Mouse (Mus musculus): Measurements from ENCODE around the gene Rbck1. TPM values are rescaled to one million over a fixed set of nuclear protein-coding genes. Genes with fewer than 3 reads are reported as not detected.

Gene Rbck1
- total RNA-seq (2021) (10 to 100 TPM; 44.3 to 45.2 TPM), polyA plus RNA-seq (2012; rRNA removed) (107 and 128 TPM in 2 replicates)
- long read RNA-seq, transcript Rbck1-201 (13 exons, 2,252 nt): minor isoform, 5 of 74 reads
- long read RNA-seq, transcript Rbck1-202 (12 exons, 2,384 nt): major isoform, 60 of 74 reads
- long read RNA-seq, partial matches to known transcripts: 0 of 74 reads
- long read RNA-seq, other reads (novel, unspliced or antisense): 9 of 74 reads

- under 1% methylated on average over 54 of the region's 54 CpGs for WGBS
- Histone ChIP-seq H3K9ac (ENCODE audit: low read depth, low read length) (peak within 1 kb of the TSS; percentile 81), H3K27ac (peak within 1 kb of the TSS; percentile 97), H3K36me3 (ENCODE audit: control insufficient read depth, insufficient read depth, low read length) (peaks cover 8% of the 10 kb centered on the region), H3K79me2 (replicated peaks; ENCODE audit: control insufficient read depth, insufficient read depth, low read length) (0 out of 2 replicates have a peak, but pooled peaks cover 1% of the 10 kb centered on the region), H3K27me3 (ENCODE audit: control insufficient read depth, insufficient read depth, low read length) (no peaks in the 10 kb centered on the region), H3K4me1 (ENCODE audit: control insufficient read depth, insufficient read depth, low read length) (peaks cover 7% of the 10 kb centered on the region), H3K4me3 (peak within 1 kb of the TSS; percentile 80)
- DNase-seq: peak; percentile 92 to 94
- TF ChIP-seq EP300 (IDR thresholded peaks at IDR 0.05; ENCODE audit: insufficient read depth, low read depth, low read length): 0 out of 2 replicates have a peak, but pooled peaks have one; percentile 82
- TF ChIP-seq CTCF (IDR thresholded peaks at IDR 0.05): peak; percentile 26
- TF ChIP-seq POLR2A (IDR thresholded peaks at IDR 0.05; ENCODE audit: insufficient read depth, low read depth, low read length): peak; percentile 94
- intact Hi-C loops (cut with DNase I): loop anchor here (2.0 to 5.0 kb wide), 3 partner anchors 35 to 105 kb away; partner anchors contain the start of gene Csnk2a1
These were observed at the start of gene Rbck1 for GRCm38 (mm10) chr2:152332101-152332825. TSS of gene Rbck1 (minus strand) at chr2:152332653.

GRCm38 (mm10) chr2:152376345-152376741 lies 43.9 kb upstream of the Rbck1 start, which contains the start of gene Nrsn2:
TSS of gene Nrsn2 (minus strand) at chr2:152376638.
- intact Hi-C loops (cut with DNase I): no loop called here
- 12% methylated on average over 16 of the region's 16 CpGs for WGBS
- H3K27me3 ChIP-seq (ENCODE audit: control insufficient read depth, insufficient read depth, low read length): peaks cover 4% of the 10 kb centered on the region; the same call in 1 of the 2 replicates
- no peak within 1 kb of the TSS for H3K27ac ChIP-seq
- TF ChIP-seq POLR2A (IDR thresholded peaks at IDR 0.05; ENCODE audit: insufficient read depth, low read depth, low read length): no peak
- no peak for TF ChIP-seq EP300 (IDR thresholded peaks at IDR 0.05; ENCODE audit: insufficient read depth, low read depth, low read length)
- no peak for TF ChIP-seq CTCF (IDR thresholded peaks at IDR 0.05)
- H3K79me2 ChIP-seq (replicated peaks; ENCODE audit: control insufficient read depth, insufficient read depth, low read length): no peaks in the 10 kb centered on the region
- no peaks in the 10 kb centered on the region; the same call in 1 of the 2 replicates for H3K4me1 ChIP-seq (ENCODE audit: control insufficient read depth, insufficient read depth, low read length)
- H3K9ac ChIP-seq (ENCODE audit: low read depth, low read length): no peak within 1 kb of the TSS
- no peaks in the 10 kb centered on the region for H3K36me3 ChIP-seq (ENCODE audit: control insufficient read depth, insufficient read depth, low read length)
- H3K4me3 ChIP-seq: no peak within 1 kb of the TSS
- DNase-seq: no peak

GRCm38 (mm10) chr2:152375652-152376344 lies 43.3 kb upstream of the Rbck1 start:
- 26% methylated on average over 21 of the region's 21 CpGs for WGBS
- no peak overlapping the region for H3K9ac ChIP-seq (ENCODE audit: low read depth, low read length)
- intact Hi-C loops (cut with DNase I): no loop called here
- no peaks in the 10 kb centered on the region for H3K4me1 ChIP-seq (ENCODE audit: control insufficient read depth, insufficient read depth, low read length)
- DNase-seq: no peak
- no peak overlapping the region for H3K27ac ChIP-seq
- TF ChIP-seq CTCF (IDR thresholded peaks at IDR 0.05) (no peak), EP300 (IDR thresholded peaks at IDR 0.05; ENCODE audit: insufficient read depth, low read depth, low read length) (no peak), POLR2A (IDR thresholded peaks at IDR 0.05; ENCODE audit: insufficient read depth, low read depth, low read length) (no peak)
- no peak overlapping the region for H3K4me3 ChIP-seq
- peaks cover 4% of the 10 kb centered on the region; the same call in 1 of the 2 replicates for H3K27me3 ChIP-seq (ENCODE audit: control insufficient read depth, insufficient read depth, low read length)
- H3K36me3 ChIP-seq (ENCODE audit: control insufficient read depth, insufficient read depth, low read length): no peaks in the 10 kb centered on the region
- no peaks in the 10 kb centered on the region for H3K79me2 ChIP-seq (replicated peaks; ENCODE audit: control insufficient read depth, insufficient read depth, low read length)

GRCm38 (mm10) chr2:152373547-152373946 lies 41.1 kb upstream of the Rbck1 start:
- TF ChIP-seq CTCF (IDR thresholded peaks at IDR 0.05) (no peak), POLR2A (IDR thresholded peaks at IDR 0.05; ENCODE audit: insufficient read depth, low read depth, low read length) (no peak), EP300 (IDR thresholded peaks at IDR 0.05; ENCODE audit: insufficient read depth, low read depth, low read length) (no peak)
- Histone ChIP-seq H3K36me3 (ENCODE audit: control insufficient read depth, insufficient read depth, low read length) (no peaks in the 10 kb centered on the region), H3K9ac (ENCODE audit: low read depth, low read length) (no peak overlapping the region), H3K27ac (no peak overlapping the region), H3K4me3 (no peak overlapping the region), H3K79me2 (replicated peaks; ENCODE audit: control insufficient read depth, insufficient read depth, low read length) (no peaks in the 10 kb centered on the region), H3K27me3 (ENCODE audit: control insufficient read depth, insufficient read depth, low read length) (peaks cover 4% of the 10 kb centered on the region; the same call in 1 of the 2 replicates), H3K4me1 (ENCODE audit: control insufficient read depth, insufficient read depth, low read length) (no peaks in the 10 kb centered on the region; the same call in 1 of the 2 replicates)
- 81% methylated on average over 9 of the region's 9 CpGs for WGBS
- no peak for DNase-seq
- intact Hi-C loops (cut with DNase I): no loop called here

- whole genome bisulfite sequencing: 67% methylated on average over 4 of the region's 4 CpGs
- no peak for TF ChIP-seq EP300 (IDR thresholded peaks at IDR 0.05; ENCODE audit: insufficient read depth, low read depth, low read length)
- TF ChIP-seq POLR2A (IDR thresholded peaks at IDR 0.05; ENCODE audit: insufficient read depth, low read depth, low read length): no peak
- no peak for TF ChIP-seq CTCF (IDR thresholded peaks at IDR 0.05)
- intact Hi-C loops (cut with DNase I): no loop called here
- H3K79me2 ChIP-seq (replicated peaks; ENCODE audit: control insufficient read depth, insufficient read depth, low read length): no peaks in the 10 kb centered on the region
- DNase-seq: no peak
- H3K4me1 ChIP-seq (ENCODE audit: control insufficient read depth, insufficient read depth, low read length): no peaks in the 10 kb centered on the region; the same call in 1 of the 2 replicates
- H3K27ac ChIP-seq: no peak overlapping the region
- peaks cover 4% of the 10 kb centered on the region; the same call in 1 of the 2 replicates for H3K27me3 ChIP-seq (ENCODE audit: control insufficient read depth, insufficient read depth, low read length)
- no peak overlapping the region for H3K9ac ChIP-seq (ENCODE audit: low read depth, low read length)
- H3K36me3 ChIP-seq (ENCODE audit: control insufficient read depth, insufficient read depth, low read length): no peaks in the 10 kb centered on the region
- no peak overlapping the region for H3K4me3 ChIP-seq
These were observed 40.2 kb upstream of the Rbck1 start for GRCm38 (mm10) chr2:152372661-152373060.
